Mouse (Mus musculus) heart, embryonic 10.5 days (tissue): Measurements from ENCODE around the gene Scgb1b11. TPM values are rescaled to one million over a fixed set of nuclear protein-coding genes. Genes with fewer than 3 reads are reported as not detected.
"Not testable (repeated sequence)": the region's sequence is repeated elsewhere in the genome, so short reads cannot be mapped to it uniquely, and the experiment has no call there.

Experiments
- DNase-seq: peaks from one replicate; pipeline ENCODE4 v3.0.0-alpha.2; 2017; ENCODE audit warnings: low spot score
- H3K27ac ChIP-seq: fragments of 300-500 bp; sonication (generic); 2 replicates; pipeline ENCODE4 v1.5.1; 2016; ENCODE audit warnings: mild to moderate bottlenecking
- H3K27me3 ChIP-seq: fragments of 300-500 bp; sonication (generic); 2 replicates; pipeline ENCODE4 v1.6.1; 2016; ENCODE audit warnings: mild to moderate bottlenecking; ENCODE audit not compliant: poor library complexity, insufficient read depth, severe bottlenecking
- H3K36me3 ChIP-seq: fragments of 300-500 bp; sonication (generic); 2 replicates; pipeline ENCODE4 v1.6.1; 2016; ENCODE audit warnings: mild to moderate bottlenecking, moderate library complexity
- H3K4me1 ChIP-seq: fragments of 300-500 bp; sonication (generic); 2 replicates; pipeline ENCODE4 v1.6.1; 2016; ENCODE audit warnings: mild to moderate bottlenecking
- H3K4me3 ChIP-seq: fragments of 300-500 bp; sonication (generic); 2 replicates; pipeline ENCODE4 v1.5.1; 2016; ENCODE audit warnings: mild to moderate bottlenecking, moderate library complexity
- H3K9me3 ChIP-seq: fragments of 300-500 bp; sonication (generic); 2 replicates; pipeline ENCODE4 v1.6.1; 2016; ENCODE audit warnings: mild to moderate bottlenecking, moderate library complexity
- WGBS: fragments of 180-500 bp; shearing (Covaris S2); methylation state at CpG from one replicate; pipeline ENCODE4 v1.1.7; 2016; 5-methylcytosine and 5-hydroxymethylcytosine counted together
- polyA plus RNA-seq: library from polyadenylated mRNA; unstranded; fragments of >200 nt; fragmentation: Nextera tagmentation; extraction: Ambion mirVana; gene quantifications from 2 replicates; pipeline ENCODE4 v1.2.1, GENCODE M21; 2016

Scgb1b11 gene
- not detected in 2 replicates for polyA plus RNA-seq

DNA sequence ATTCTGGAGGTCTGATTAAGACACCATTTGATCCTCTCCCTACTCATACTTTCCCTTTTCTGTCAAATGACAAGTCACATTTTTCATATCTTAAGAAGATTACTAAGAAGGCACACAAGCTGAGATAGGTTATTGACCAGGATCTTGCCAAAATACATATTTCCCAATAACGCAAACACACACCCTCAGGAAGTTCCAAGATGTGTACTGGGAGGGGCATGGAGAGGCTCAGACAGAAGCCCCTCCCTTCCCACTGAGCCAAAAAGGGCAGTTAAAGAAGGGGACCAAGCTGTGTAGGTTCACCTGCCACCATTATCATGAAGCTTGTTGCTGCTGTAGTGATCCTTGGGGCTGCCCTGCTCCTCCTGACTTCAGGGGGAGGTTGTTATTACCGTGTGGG, at the start of gene Scgb1b11:
Scgb1b11 (plus strand) TSS at position 301 of the 400 bp plus-strand sequence.
- not testable (repeated sequence) for H3K4me3 ChIP-seq, H3K9me3 ChIP-seq, H3K27me3 ChIP-seq, H3K4me1 ChIP-seq, DNase-seq, H3K27ac ChIP-seq, H3K36me3 ChIP-seq
- WGBS, result no CpG with 5 or more reads among the region's 2 CpGs

DNA sequence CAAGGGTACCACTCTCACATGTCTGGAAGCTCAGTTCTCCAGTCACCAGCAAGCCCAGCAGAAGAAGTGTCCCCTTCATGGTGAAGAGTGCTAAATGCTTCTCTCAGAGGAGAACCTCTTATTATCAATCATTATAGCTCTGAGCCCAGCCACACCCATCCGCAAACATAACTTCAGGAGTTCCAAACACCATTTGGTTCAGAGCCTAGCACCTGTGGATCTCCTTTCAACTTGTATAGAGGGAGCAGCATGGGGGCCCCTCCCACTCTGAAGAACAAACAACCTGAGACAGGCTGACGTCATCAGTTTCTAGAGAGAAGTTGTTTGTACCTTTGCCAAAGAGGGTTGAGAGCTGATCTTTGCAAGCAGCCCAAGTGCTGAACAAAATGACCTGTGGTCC, 11.6 kb upstream of the Scgb1b11 start, which contains the start of gene Scgb2b11:
Scgb2b11 (minus strand) TSS at position 101 of the 400 bp plus-strand sequence.
- H3K4me3 ChIP-seq, H3K9me3 ChIP-seq, H3K4me1 ChIP-seq, H3K27ac ChIP-seq, DNase-seq, H3K36me3 ChIP-seq, H3K27me3 ChIP-seq: not testable (repeated sequence)
- WGBS, result 67% methylated on average over 2 of the region's 2 CpGs

Other genes starting within 250 kb of the Scgb1b11 start
- not detected in 2 replicates for gene Scgb1b10, start 122.0 kb upstream of the Scgb1b11 start, polyA plus RNA-seq
- gene Scgb2b11, start 11.7 kb upstream of the Scgb1b11 start, polyA plus RNA-seq, result not detected in 2 replicates
- not detected in 2 replicates for gene Scgb2b12, start 104.4 kb downstream of the Scgb1b11 start, polyA plus RNA-seq
- gene Scgb1b12, start 111.3 kb downstream of the Scgb1b11 start, polyA plus RNA-seq, result not detected in 2 replicates
- gene Scgb1b29, start 218.7 kb downstream of the Scgb1b11 start, polyA plus RNA-seq, result not detected in 2 replicates